Mouse (Mus musculus) spleen, postnatal 10 days (tissue): Measurements from ENCODE around the gene Pbx1.

Experiments
- DNase-seq, 2 experiments: peaks; one replicate each; pipeline ENCODE4 v3.0.0; 2021 to 2022; ENCODE audit warnings: low spot score in 2 of 2

Pbx1 gene

GRCm38 (mm10) chr1:168088680-168089079, 343.4 kb downstream of the Pbx1 start:
- no peak for DNase-seq

DNA sequence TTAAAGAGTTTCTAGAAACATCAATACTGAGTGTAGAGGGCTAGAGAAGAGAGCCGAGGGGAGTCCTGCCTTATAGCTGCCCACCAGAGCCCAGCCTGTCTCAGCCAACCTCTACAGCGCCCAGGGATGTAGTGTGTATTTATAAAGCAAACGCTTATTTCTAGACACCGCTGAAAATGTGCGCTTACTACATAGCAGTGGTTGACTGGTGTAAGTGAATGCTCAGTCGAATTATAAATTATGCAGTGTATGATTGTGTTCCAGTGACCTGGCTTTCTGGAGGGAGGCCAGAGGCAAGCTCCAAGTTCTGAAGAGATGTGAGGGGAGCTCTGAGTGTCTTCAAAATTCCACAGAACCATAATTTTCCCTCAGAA, 352.7 kb downstream of the Pbx1 start:
- DNase-seq: no peak

GRCm38 (mm10) chr1:168078746-168079393, 353.2 kb downstream of the Pbx1 start:
- DNase-seq: no peak

GRCm38 (mm10) chr1:168071974-168072373, 360.1 kb downstream of the Pbx1 start:
- no peak for DNase-seq

DNA sequence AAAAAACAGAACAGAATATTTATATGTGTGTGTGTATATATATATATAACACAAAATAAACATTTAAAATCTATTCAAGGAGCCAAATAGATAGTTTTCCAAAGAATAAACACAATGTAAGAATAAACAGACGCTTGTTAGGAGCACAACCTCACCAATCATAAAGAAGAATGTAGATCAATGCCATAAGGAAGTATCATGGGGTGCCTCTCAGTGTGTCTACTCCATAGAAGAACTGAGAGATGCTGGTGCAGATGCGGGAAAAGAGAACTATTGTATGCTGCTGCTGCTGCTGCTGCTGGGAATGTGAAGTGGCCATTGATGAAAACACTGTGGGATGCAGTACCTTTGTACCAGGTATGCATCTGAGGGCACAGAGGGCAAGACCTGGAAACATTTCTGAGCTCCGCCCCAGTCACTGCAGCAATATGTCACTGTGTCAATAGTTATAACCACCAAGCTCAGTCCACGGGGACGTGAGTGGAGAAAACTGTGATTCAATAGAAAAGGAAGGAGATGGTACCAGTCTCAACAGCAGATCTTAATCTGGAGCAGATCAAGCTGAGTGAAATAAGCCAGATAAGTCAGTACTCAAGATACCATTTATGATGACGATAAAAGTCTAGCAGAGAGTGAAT, 361.7 kb downstream of the Pbx1 start:
- no peak for DNase-seq

DNA sequence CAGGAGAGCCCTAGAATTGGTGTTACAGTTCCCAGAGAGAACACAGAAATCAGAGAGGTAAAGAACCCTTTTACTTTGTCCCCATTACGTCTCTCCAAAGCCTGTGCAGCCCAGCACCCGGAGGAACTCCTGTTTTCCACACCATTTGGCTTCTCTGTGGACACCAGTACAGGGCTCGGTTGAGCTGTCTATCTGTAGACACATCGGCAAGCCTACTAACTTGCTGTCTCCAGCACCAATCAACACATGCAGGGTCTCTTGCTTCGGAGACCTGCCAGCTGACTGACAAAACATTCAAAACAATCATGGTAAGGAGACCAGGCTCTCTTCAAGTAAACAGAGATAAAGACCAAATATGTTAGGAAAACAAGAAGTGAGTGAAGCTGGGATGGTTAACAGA, 362.3 kb downstream of the Pbx1 start:
- DNase-seq: no peak
